Mouse (Mus musculus): ENCODE measurements around the gene Ndufs2.

GRCm38 (mm10) chr1:171216241-171216955 is 34.8 kb downstream of the Ndufs2 start:
- TF ChIP-seq CTCF (IDR thresholded peaks at IDR 0.05; ENCODE audit: low read depth, low read length) (no peak), TAL1 (conservative IDR thresholded peaks at IDR 0.05; ENCODE audit: low read depth, low read length) (no peak), POLR2AphosphoS5 (IDR thresholded peaks at IDR 0.05; ENCODE audit: insufficient replicate concordance, low read depth, low read length) (no peak), GATA1 (IDR thresholded peaks at IDR 0.05; ENCODE audit: borderline replicate concordance, low read length) (no peak), GATA2 (IDR thresholded peaks at IDR 0.05; ENCODE audit: borderline replicate concordance, low read depth, low read length) (no peak)

All from G1E (cell line).